Mouse (Mus musculus) large intestine, adult 2 months (tissue): ENCODE data around the gene Sobp. TPM values are rescaled to one million over a fixed set of nuclear protein-coding genes. Genes with fewer than 3 reads are reported as not detected.

ENCODE experiments used
- DNase-seq: peaks from one replicate; pipeline ENCODE4 v3.0.0-alpha.2; 2012; ENCODE audit warnings: low read depth, low spot score
- WGBS: fragments of 180-500 bp; shearing (Covaris S2); methylation state at CpG from one replicate; pipeline ENCODE4 v1.1.7; 2018; 5-methylcytosine and 5-hydroxymethylcytosine counted together
- polyA plus RNA-seq: library from polyadenylated mRNA; depleted of rRNA; stranded (reverse); fragments of >200 nt; gene quantifications from 2 replicates; pipeline ENCODE4 v1.2.3, GENCODE M21; 2012; rRNA removed

Sobp gene
- polyA plus RNA-seq = 0.52 and 0.57 TPM in 2 replicates

DNA sequence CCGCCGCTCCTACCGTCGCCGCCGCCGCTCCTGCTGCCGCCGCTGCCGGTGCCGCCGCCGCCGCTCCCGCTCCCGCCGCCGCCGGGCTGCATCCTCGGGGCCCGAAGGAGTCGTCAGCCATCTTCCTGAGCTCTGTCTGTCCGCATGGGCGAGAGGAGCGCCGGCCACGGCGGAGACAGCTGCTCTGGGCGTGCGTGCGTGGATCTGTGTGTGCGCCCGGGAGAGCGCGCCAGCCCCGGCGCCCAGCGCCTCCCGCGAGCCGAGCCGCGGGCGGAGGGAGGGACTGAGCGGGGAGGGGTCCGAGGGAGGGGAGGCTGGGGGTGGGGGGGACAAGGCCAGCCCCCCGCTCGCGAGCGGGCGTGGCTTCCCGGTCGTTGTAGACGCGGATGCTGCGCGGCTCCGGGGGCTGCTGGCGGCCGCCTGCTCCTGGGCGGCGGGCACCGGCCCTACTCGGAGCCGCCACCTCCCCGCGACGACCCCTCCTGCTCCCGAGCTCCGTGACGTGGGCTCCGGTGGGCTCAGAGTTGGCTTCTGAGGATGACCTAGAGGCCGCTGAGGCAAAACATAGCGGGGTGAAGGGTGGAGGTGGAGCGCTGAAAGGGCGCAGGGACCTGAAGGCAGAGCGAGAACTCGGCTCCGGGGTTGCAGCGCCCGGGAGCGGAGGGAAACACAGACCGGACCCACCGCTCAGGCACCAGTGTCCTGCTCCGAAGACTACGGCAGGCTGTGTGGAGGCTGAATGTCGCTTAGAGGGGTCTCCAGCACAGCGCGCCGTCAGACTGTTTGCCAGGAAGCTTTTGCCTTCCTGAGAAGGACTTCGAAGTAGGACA is at the start of gene Sobp, which contains the start of gene 9030612E09Rik:
Gene Sobp (minus strand): TSS at position 205 of the 830 bp plus-strand sequence.
Gene 9030612E09Rik (plus strand): TSS at position 379 of the 830 bp plus-strand sequence.
- WGBS = 1% methylated on average over 86 of the region's 91 CpGs

GRCm38 (mm10) chr10:43223391-43223790 is 49.1 kb upstream of the Sobp start:
- WGBS = 67% methylated on average over 2 of the region's 2 CpGs
- no peak for DNase-seq

More for the DNA sequence above, at the start of gene Sobp, which contains the start of gene 9030612E09Rik:
- DNase-seq = no peak

GRCm38 (mm10) chr10:43221659-43222058 is 47.3 kb upstream of the Sobp start:
- under 1% methylated on average over 25 of the region's 25 CpGs for WGBS
- no peak for DNase-seq

GRCm38 (mm10) chr10:43220910-43221625 is 46.7 kb upstream of the Sobp start, which contains the start of gene Pdss2:
Gene Pdss2 (plus strand): TSS chr10:43221486.
- peak; percentile 91 for DNase-seq
- WGBS = under 1% methylated on average over 50 of the region's 50 CpGs

DNA sequence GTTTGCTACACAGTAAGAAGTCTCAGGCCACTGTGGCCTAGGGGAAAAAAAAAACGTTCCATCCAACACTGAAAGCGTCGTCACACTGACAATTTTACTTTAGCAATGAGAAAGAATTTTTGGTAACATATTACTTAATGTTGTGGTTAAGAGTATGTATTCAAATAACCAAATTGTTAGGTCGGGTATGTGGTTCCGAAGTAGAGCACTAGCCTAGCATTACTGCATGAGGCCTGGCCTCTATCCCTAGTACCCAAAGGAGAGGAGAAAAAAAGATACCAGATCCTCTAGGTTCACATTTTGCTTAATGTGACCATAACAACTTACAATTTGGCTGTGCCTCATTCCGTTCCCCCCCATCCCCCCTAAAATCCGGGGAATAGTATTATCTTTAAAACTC is 46.1 kb upstream of the Sobp start:
- DNase-seq = no peak
- 9% methylated on average over 7 of the region's 7 CpGs for WGBS

DNA sequence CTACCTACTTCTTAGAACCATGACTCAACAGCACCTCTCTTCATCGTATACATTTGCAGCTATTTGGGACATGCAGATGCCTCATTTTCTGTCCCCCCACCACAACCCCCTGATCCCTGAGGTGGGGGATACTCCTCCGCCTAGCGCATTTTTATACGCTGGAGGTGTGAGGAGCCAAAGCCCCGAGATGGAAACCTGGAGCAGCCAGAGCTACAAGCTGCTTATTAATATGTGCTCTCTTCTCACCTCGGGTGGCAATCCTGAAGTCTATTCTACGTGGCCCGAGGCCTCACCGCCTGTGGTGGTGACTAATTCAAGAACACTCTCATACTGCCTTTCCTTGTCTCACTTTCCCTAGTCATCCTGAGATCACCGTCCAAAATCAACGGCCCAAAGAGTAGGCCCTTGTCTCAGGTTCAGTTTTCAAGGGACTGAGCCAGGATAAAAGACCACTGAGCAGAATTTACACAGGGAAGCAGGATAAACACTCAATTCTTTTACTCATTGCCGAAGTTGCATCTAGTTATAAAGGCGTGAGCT is 43.1 kb upstream of the Sobp start:
- 92% methylated on average over 13 of the region's 13 CpGs for WGBS
- DNase-seq = no peak

GRCm38 (mm10) chr10:43211866-43212265 is 37.5 kb upstream of the Sobp start:
- 52% methylated on average over 6 of the region's 6 CpGs for WGBS
- no peak for DNase-seq

GRCm38 (mm10) chr10:43203865-43204264 is 29.5 kb upstream of the Sobp start:
- DNase-seq = no peak
- WGBS = 71% methylated on average over 3 of the region's 3 CpGs

DNA sequence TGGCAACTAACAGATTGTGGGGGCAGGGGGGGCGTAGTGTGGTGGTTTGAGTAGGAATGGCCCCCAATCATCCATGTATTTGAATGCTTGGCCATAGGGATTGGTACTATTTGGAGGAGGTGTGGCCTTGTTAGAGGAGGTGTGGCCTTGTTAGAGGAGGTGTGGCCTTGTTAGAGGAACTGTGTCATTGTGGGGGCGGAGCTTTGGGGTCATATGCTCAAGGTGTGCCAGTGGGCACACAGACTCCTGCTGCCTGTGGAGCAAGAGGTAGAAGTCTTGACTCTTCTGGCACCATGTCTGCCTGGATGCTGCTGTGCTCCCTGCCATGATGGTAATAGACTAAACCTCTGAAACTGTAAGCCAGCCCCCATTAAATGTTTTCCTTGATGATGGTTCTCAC is 25.9 kb upstream of the Sobp start:
- 94% methylated on average over 2 of the region's 2 CpGs for WGBS

GRCm38 (mm10) chr10:43180313-43180912 is 6.1 kb upstream of the Sobp start:
- WGBS = 72% methylated on average over 5 of the region's 5 CpGs
- no peak for DNase-seq

More for the DNA sequence above, 25.9 kb upstream of the Sobp start:
- no peak for DNase-seq

DNA sequence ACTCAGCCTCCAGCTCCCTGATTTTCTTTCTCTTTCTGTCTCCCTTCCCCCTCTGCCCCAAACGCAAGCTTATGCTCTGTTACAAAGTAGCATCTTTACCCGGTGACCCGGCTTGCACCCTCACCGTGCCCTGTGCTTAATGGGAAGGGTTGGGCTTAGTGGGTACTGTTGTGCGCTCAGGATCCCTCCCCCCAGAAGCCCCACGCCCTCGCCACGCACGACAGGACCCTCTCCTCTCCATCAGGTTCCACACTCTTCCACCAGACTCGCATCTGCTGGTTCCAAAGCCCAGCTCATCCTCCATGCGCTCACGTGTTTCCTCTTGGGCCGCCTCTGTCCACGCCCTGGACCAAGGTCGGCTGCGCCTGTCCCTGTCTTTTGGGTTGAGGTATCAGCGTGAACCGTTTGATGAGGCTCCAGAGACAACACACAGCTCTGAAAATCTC is 849 bp upstream of the Sobp start:
- WGBS = 2% methylated on average over 18 of the region's 18 CpGs
- DNase-seq = no peak

DNA sequence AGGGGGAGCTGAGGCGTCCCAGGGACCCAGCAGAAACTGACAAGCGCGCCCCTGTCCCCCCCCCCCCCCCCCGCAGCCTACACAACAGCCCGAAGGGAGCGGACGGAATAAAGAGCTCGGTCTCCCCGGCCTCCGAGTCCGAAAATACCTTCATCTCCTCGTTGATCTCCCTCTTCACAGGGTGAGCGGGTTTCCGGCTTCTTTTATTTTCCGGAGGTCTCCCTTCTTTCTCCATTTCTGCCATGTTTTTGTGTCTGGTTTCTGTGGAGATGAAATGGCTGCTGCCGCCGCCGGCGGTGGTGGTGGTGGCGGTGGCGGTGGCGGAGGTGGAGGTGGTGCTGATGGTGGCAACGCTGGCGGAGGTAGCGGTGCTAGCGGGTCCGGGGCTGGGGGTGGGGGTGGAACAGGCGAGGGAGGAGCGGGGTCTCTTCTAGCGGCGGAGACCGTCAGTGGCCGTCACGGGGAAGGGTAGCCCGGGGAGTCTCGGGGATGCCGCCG is 453 bp downstream of the Sobp start:
- under 1% methylated on average over 35 of the region's 38 CpGs for WGBS
- DNase-seq = no peak

- no peak for DNase-seq
- WGBS = under 1% methylated on average over 53 of the region's 53 CpGs
These were observed 1.0 kb downstream of the Sobp start for GRCm38 (mm10) chr10:43173141-43173827.

- WGBS = 14% methylated on average over 8 of the region's 8 CpGs
- no peak for DNase-seq
These were observed 1.8 kb downstream of the Sobp start for GRCm38 (mm10) chr10:43172554-43172953.

DNA sequence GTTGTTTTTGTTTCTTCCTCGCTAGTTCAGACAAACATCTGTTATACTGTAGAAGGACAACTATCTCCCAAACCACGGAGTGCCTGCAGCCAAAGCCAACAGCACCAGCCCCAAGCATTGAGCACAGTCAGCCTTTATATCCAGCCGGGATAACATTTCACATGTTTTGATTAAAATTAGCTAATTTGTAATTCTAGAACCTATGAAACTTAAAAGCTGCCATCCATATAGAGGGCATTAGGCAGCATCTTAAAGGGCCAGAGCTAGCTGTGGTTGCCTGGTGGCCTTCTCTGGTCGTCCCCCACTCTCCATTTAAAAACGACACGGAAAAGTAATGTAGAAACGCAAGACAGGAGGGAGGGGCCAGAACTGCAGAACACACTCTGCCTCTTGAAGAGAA is 2.3 kb downstream of the Sobp start:
- 18% methylated on average over 7 of the region's 7 CpGs for WGBS
- DNase-seq = no peak

GRCm38 (mm10) chr10:43171106-43171505 is 3.2 kb downstream of the Sobp start:
- WGBS = 25% methylated on average over 8 of the region's 8 CpGs
- DNase-seq = no peak

DNA sequence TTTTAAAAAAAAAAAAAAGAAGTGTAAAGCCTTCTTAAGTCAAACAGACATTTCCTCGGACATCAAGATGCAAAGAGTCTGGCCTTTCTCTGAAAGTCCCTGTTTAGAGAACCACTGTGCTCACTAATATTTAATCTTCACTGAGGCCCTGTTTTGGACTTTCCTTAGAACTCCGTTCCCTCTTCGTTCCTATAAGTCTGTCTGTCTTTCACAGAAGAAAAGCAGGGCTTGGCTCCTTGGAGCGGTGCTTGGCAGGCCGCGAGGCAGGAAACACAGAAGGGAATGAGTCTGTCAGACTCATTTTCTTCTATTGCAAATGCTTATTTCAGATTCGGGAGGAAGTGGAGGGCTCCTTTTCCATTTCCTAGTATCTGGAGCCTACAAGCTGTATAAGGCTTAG is 5.5 kb downstream of the Sobp start:
- WGBS = 80% methylated on average over 7 of the region's 7 CpGs
- DNase-seq = no peak

GRCm38 (mm10) chr10:43166817-43167216 is 7.5 kb downstream of the Sobp start:
- 95% methylated on average over 3 of the region's 3 CpGs for WGBS
- DNase-seq = no peak

DNA sequence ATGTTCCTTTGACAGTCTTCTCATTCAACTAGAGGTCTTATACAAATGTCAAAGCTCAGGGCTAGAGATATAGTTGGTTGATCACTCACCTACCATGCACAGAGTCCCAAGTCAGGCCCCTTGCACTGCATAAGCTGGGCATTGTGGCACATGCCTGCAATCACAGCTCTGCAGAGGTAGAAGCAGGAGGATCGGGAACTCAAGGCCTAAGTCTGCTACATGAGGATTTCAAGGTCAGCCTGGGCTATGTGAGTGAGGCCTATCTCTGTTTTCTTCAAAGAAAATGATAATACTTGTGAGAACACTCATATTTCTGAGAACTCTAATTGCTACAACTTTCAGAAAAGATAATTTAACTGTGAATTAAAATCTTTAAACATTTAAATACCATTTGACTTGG is 8.2 kb downstream of the Sobp start:
- no peak for DNase-seq
- 88% methylated on average over 1 of the region's 1 CpGs for WGBS
